Mouse (Mus musculus): ENCODE results near the gene Acads. TPM values are rescaled to one million over a fixed set of nuclear protein-coding genes. Genes with fewer than 3 reads are reported as not detected.
"Not testable (repeated sequence)": the region's sequence is repeated elsewhere in the genome, so short reads cannot be mapped to it uniquely, and the experiment has no call there.

Acads gene
- 16.0 and 19.4 TPM in 2 replicates for polyA plus RNA-seq (2015; fragmentation: Nextera tagmentation; extraction: Ambion mirVana)

DNA sequence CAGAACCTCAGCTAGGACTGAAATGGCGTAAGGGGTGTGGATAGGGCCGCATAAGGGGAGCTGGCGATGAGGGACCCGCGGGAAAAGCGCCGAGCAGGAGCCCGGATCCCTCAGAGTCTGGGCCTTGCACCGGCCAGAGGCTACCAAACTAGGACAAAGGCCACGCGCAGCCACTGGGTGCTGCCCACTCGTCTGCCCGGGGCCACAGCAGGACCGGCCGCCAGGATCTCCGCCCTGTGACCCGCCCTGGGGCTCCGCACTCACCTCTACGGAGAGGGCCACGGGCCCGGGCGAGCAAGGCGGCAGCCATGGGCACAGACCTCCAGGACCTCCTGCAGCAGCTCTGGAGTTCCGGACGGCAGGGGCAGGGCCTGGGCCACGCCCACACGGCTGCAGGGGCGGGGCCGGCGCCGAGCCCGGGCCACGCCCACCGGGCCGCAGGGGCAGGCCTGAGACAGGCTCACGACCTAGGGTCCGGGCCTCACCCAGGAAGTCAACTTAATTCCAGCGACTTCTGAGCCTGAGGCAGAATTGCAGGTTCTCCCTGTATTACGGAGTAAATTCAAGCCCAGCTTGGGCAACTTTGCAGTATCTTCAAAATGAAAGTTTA is at the start of gene Acads:
Gene Acads, minus strand, starts transcription at position 386 of the 610 bp plus-strand sequence.
- H3K36me3 ChIP-seq (replicated peaks), result no peaks in the 10 kb centered on the region
- peak within 1 kb of the TSS; percentile 62 for H3K4me2 ChIP-seq
- WGBS, result under 1% methylated on average over 39 of the region's 39 CpGs
- ATAC-seq (replicated peaks), result peak; percentile 74
- H3K27ac ChIP-seq, result no peak within 1 kb of the TSS
- H3K27me3 ChIP-seq (replicated peaks), result no peaks in the 10 kb centered on the region
- no peaks in the 10 kb centered on the region for H3K9me3 ChIP-seq
- H3K4me3 ChIP-seq, result peak within 1 kb of the TSS; percentile 43
- peaks cover 9% of the 10 kb centered on the region; the same call in 1 of the 2 replicates for H3K4me1 ChIP-seq
- H3K9ac ChIP-seq, result peak within 1 kb of the TSS; percentile 44

DNA sequence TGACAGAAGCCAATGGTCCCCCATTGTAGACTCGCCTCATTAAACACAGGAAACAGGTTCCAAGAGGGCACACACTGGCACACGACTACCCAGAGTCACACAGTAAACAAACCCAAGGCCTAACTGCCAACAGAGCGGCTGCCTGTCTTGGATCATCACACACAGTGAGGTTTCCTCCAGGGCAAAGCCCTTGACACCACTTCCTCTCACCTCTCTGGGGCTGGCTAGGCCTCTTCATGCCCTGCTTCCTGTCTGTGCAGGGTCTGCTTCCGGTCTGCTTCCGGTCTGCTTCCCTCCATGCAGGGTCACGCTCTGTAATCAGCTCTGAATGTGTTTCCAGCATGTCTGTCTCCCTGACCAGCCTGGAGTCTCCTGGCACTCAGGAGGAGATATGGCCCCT is 48.2 kb upstream of the Acads start:
- ATAC-seq (replicated peaks), result no peak
- WGBS, result 75% methylated on average over 6 of the region's 6 CpGs

DNA sequence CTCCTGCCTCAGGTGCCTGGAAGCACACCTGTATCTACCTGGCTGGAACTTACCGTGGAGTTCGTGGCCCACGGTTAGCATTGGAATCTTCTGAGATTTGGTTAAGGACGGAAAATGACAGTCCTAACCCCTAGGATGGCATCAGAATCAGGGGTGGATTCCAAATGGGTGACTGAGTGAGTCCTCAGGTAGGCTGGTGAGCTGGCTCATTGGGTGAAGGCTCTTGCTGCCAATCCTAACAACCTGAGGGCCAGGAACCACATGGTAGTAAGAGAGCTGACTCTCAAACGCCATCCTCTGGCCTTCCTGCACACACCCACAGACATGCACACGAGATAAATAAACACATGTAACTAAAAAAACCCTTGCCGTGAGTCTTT is 47.7 kb upstream of the Acads start:
- no peaks in the 10 kb centered on the region for H3K36me3 ChIP-seq (replicated peaks)
- ATAC-seq (replicated peaks), result no peak
- no peak overlapping the region for H3K27ac ChIP-seq
- no peak overlapping the region for H3K4me2 ChIP-seq
- peaks cover 10% of the 10 kb centered on the region for H3K4me1 ChIP-seq
- no peak overlapping the region for H3K4me3 ChIP-seq
- no peaks in the 10 kb centered on the region for H3K27me3 ChIP-seq (replicated peaks)
- 84% methylated on average over 7 of the region's 7 CpGs for WGBS
- H3K9ac ChIP-seq, result no peak overlapping the region
- H3K9me3 ChIP-seq, result no peaks in the 10 kb centered on the region

More for the DNA sequence above, 48.2 kb upstream of the Acads start:
- no peak overlapping the region for H3K9ac ChIP-seq
- H3K27ac ChIP-seq, result no peak overlapping the region
- peaks cover 10% of the 10 kb centered on the region for H3K4me1 ChIP-seq
- no peak overlapping the region for H3K4me2 ChIP-seq
- H3K36me3 ChIP-seq (replicated peaks), result no peaks in the 10 kb centered on the region
- H3K27me3 ChIP-seq (replicated peaks), result no peaks in the 10 kb centered on the region
- no peak overlapping the region for H3K4me3 ChIP-seq
- no peaks in the 10 kb centered on the region for H3K9me3 ChIP-seq

DNA sequence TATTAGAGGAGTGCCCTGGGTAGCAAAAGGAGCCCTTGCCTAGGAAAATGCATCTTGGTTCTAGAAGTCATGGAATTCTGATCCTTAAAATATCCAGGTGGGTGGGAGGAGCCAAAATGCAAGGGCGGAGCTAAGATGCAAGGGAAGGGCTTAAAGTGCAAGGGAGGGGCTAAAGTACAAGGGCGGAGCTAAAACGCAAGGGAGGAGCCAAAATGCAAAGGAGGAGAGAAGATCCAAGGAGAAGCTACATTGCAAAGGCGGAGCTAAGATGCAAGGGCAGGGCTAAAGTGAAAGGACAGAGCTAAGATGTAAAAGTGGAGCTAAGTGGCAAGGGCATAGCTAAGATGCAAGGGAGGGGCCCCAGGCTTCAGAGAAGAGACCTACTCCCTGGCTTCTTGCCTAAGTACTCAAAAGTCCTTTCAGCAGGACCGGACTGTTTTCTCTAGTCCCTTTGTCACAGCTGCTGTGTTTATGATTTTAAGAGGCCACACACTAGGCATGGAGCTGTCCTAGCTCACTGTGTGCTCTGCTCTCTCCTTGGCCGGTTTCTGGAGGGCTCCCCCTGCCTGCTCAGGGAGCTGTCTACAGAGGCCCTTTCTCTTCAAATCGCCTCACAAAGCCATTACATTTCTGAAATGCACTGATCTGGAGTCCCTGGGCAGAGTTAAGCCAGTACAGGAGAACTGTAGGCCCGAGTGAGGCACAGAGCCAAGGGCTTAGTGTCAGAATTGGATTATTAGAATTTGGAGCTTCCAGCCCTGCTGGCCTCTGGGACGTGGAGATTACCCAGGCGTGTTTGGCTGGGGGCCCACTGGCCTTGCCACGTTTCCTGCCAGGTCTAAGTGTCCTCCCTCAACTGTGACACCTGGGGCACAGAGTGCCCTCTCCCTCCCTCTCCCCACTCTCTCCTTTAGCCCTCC is 47.0 kb upstream of the Acads start:
- H3K27ac ChIP-seq, result peak overlapping the region; percentile 62
- no peak; the same call in 1 of the 2 replicates for ATAC-seq (replicated peaks)
- WGBS, result 38% methylated on average over 11 of the region's 11 CpGs

DNA sequence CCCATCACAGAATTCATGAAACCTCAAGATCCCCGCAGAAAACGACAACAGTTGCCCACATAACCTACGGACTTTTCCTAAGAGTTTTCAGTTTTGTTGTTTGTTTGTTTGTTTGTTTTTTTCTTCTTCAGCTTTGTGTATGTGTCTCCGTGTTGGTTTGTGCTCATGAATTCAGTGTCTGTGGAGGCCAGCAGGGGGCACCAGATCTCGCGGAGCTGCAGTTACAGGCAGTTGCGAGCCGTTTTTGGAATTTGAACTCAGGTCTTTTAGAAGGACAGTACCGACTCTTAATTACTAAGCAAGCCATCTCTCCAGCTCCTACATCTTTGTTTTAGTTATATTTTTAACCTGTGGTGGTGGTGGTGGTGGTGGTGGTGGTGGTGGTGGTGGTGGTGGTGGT is 46.2 kb upstream of the Acads start:
- H3K4me2 ChIP-seq, result no peak overlapping the region
- no peak for ATAC-seq (replicated peaks)

More for the DNA sequence above, 47.0 kb upstream of the Acads start:
- no peaks in the 10 kb centered on the region for H3K36me3 ChIP-seq (replicated peaks)
- no peaks in the 10 kb centered on the region for H3K27me3 ChIP-seq (replicated peaks)
- H3K9me3 ChIP-seq, result no peaks in the 10 kb centered on the region
- H3K4me1 ChIP-seq, result peaks cover 10% of the 10 kb centered on the region
- H3K4me3 ChIP-seq, result no peak overlapping the region
- H3K9ac ChIP-seq, result no peak overlapping the region
- no peak overlapping the region for H3K4me2 ChIP-seq

DNA sequence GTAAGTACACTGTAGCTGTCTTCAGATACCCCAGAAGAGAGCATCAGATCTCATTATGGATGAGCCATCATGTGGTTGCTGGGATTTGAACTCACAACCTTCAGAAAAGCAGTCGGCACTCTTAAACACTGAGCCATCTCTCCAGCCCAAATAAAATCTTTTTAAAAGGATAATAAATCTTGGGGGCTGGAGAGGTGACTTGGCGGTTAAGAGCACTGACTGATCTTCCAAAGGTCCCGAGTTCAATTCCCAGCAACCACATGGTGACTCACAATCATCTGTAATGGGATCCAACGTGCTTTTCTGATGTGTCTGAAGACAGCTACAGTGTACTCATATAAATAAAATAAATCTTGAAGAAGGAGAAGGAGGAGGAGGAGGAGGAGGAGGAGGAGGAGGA is 45.3 kb upstream of the Acads start:
- not testable (repeated sequence) for ATAC-seq (replicated peaks); H3K27me3 ChIP-seq (replicated peaks)
- 77% methylated on average over 4 of the region's 4 CpGs for WGBS

More for the DNA sequence above, 46.2 kb upstream of the Acads start:
- Histone ChIP-seq H3K4me1 (peaks cover 10% of the 10 kb centered on the region), H3K36me3 (replicated peaks) (no peaks in the 10 kb centered on the region), H3K27me3 (replicated peaks) (no peaks in the 10 kb centered on the region), H3K9me3 (no peaks in the 10 kb centered on the region), H3K27ac (no peak overlapping the region), H3K4me3 (no peak overlapping the region), H3K9ac (no peak overlapping the region)
- WGBS, result 71% methylated on average over 9 of the region's 9 CpGs

DNA sequence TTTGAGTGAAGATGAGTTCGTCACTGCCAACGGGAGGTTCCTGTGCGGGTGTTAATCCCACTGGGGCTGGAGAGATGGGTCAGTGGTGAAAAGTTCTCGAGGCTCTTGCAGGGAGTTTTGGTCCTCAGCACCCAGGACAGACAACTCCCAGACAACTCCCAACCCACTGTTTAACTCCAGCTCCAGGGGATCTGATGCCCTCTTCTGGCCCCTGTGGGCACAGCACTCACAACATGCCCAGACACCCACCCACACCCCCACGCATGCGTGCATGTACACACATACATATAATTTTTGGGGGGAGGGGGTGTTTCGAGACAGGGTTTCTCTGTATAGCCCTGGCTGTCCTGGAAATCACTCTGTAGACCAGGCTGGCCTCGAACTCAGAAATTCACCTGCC is 44.4 kb upstream of the Acads start:
- 36% methylated on average over 8 of the region's 8 CpGs for WGBS
- no peak for ATAC-seq (replicated peaks)
- H3K4me3 ChIP-seq, result no peak overlapping the region
- H3K36me3 ChIP-seq (replicated peaks), result no peaks in the 10 kb centered on the region
- H3K27ac ChIP-seq, result no peak overlapping the region
- H3K9me3 ChIP-seq, result no peaks in the 10 kb centered on the region
- H3K27me3 ChIP-seq (replicated peaks), result no peaks in the 10 kb centered on the region
- peaks cover 16% of the 10 kb centered on the region for H3K4me1 ChIP-seq
- no peak overlapping the region for H3K4me2 ChIP-seq
- H3K9ac ChIP-seq, result no peak overlapping the region

More for the DNA sequence above, 45.3 kb upstream of the Acads start:
- H3K9ac ChIP-seq; H3K36me3 ChIP-seq (replicated peaks); H3K4me3 ChIP-seq; H3K27ac ChIP-seq; H3K4me2 ChIP-seq; H3K9me3 ChIP-seq: not testable (repeated sequence)
- H3K4me1 ChIP-seq, result peaks cover 10% of the 10 kb centered on the region

DNA sequence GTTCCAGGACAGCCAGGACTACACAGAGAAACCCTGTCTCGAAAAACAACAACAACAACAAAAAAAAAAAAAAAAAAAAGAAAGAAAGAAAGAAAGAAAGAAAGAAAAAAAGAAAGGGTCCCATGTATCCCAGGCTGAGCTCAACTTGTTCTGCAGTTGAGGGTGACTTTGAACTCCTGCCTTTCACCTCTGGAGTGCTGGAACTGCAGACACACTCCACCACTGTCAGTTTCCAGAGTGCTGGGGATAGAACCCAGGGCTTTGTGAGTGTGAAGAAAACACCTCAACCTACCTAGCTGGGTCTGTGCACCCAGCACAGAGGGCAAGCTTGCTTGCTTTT is 42.8 kb upstream of the Acads start:
- not testable (repeated sequence) for ATAC-seq (replicated peaks); H3K36me3 ChIP-seq (replicated peaks); H3K9me3 ChIP-seq; H3K4me3 ChIP-seq; H3K27me3 ChIP-seq (replicated peaks); H3K4me2 ChIP-seq; H3K27ac ChIP-seq; H3K9ac ChIP-seq
- WGBS, result 55% methylated on average over 1 of the region's 1 CpGs
- H3K4me1 ChIP-seq, result peaks cover 22% of the 10 kb centered on the region

DNA sequence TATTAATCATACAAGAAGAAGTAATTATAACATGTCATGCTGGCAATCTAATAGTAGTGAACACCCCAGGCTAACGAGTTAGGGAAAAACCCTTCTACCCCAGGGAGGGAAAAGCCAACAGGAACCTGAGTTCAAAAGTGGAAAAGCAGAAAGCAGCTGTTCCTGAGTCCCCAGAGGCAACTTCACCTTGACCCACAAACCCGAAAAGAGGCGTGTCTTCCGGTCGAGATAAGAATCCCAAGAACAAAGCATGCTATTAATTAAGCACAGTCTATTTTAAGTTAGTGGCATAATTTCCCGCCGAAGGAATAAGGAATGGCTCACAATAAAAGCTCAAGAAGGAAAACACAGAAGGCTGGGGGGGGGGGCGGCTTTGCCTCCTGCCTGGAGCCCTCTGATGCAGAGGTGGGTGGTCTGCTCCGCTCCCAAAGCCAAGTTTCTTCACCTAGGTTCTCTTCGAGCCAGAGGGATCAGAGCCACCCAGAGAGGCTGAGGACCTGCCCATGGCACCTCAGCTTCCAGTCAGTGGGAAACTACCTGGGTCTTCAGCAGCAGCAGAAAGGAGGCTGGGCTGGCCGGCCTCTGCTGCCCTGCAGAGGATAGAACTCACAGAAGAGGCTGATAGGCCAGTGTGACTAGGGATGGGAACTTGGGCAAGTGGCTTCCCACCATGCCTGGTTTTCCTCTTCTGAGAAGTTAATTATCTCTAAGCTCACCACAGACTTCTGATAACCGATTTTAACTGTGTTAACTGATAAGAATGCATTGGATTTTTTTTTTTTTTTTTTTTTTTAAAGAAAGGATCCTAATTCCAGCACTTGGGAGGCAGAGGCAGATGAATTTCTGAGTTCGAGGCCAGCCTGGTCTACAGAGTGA is 42.2 kb upstream of the Acads start:
- peaks cover 24% of the 10 kb centered on the region for H3K4me1 ChIP-seq
- 64% methylated on average over 13 of the region's 13 CpGs for WGBS
- no peaks in the 10 kb centered on the region for H3K27me3 ChIP-seq (replicated peaks)

DNA sequence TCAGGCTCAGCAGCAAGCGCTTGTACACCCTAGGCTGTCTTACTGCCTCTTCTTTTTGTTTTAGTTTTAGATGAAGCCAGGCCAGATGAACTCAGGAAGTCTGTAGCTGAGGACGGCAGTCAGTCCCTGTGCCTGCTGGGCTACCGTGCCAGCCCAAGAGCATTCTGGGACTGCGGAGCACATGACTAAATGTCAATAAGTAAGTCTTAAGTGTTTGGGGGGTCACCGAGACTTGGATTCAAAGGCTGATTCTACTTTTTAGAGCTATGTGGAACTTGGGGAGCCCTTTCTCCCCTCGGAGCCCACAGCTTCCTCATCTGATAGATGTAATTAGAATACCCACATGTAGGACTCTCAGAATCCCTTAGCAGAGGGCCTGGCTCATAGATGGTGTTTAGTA is 41.5 kb upstream of the Acads start:
- WGBS, result 79% methylated on average over 6 of the region's 6 CpGs
- Histone ChIP-seq H3K27ac (no peak overlapping the region), H3K36me3 (replicated peaks) (no peaks in the 10 kb centered on the region), H3K9ac (no peak overlapping the region), H3K27me3 (replicated peaks) (no peaks in the 10 kb centered on the region), H3K9me3 (no peaks in the 10 kb centered on the region), H3K4me2 (no peak overlapping the region), H3K4me3 (no peak overlapping the region), H3K4me1 (peaks cover 25% of the 10 kb centered on the region)
- no peak for ATAC-seq (replicated peaks)

More for the DNA sequence above, 42.2 kb upstream of the Acads start:
- no peak for ATAC-seq (replicated peaks)
- Histone ChIP-seq H3K4me3 (no peak overlapping the region), H3K27ac (no peak overlapping the region), H3K4me2 (no peak overlapping the region), H3K9me3 (no peaks in the 10 kb centered on the region), H3K36me3 (replicated peaks) (no peaks in the 10 kb centered on the region), H3K9ac (no peak overlapping the region)

DNA sequence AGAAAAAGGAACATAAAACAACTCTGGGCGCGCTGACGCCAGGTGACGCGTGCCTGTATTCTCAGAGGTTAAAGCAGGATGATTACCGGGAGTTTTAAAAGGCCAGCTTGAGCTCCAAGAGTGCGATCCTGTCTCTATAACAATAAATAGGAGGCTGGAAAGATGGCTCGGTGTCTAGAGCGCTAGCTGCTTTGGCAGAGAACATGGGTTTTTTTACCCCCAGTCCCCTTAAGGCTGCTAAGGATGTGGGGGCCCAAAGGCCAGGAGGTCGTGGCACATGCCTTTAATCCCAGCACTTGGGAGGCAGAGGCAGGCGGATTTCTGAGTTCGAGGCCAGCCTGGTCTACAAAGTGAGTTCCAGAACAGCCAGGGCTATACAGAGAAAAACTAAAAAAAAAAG is 40.0 kb upstream of the Acads start:
- no peak for ATAC-seq (replicated peaks)
- peak overlapping the region; percentile 99 for H3K27ac ChIP-seq
- H3K27me3 ChIP-seq (replicated peaks), result no peaks in the 10 kb centered on the region

More for the DNA sequence above, 40.0 kb upstream of the Acads start:
- Histone ChIP-seq H3K4me3 (peak overlapping the region; percentile 97), H3K36me3 (replicated peaks) (no peaks in the 10 kb centered on the region), H3K9me3 (no peaks in the 10 kb centered on the region), H3K4me1 (peaks cover 40% of the 10 kb centered on the region), H3K9ac (peak overlapping the region; percentile 96), H3K4me2 (peak overlapping the region; percentile 92)
- WGBS, result 30% methylated on average over 12 of the region's 12 CpGs
